Mouse (Mus musculus): ENCODE measurements around the gene Tsnax.

DNA sequence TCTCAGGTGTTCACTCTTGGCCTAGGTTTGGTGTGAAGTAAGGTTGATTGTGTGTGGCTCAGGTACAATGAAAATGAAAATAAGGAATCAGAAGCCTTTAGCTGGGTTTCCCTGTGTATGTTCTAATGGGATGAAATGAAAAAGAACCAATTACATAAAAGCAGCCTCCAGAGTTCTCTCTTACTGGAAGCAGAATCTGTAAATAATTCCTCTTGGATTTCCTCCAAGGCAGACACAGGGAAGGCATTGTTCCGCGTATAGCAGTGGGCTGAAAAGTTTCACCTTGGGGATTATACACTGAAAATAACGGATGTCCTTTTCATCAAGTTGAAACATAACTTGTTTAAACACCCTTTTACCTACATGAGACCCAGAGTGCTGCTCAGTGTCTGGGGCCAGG, 14.4 kb downstream of the Tsnax start:
- no peak for TF ChIP-seq HCFC1 (IDR thresholded peaks at IDR 0.05; ENCODE audit: borderline replicate concordance, insufficient read depth, low read length)
- TF ChIP-seq ZC3H11A (IDR thresholded peaks at IDR 0.05; ENCODE audit: borderline replicate concordance, low read depth, low read length): no peak
- no peak for TF ChIP-seq ZNF384 (IDR thresholded peaks at IDR 0.05; ENCODE audit: low read depth, low read length)
- TF ChIP-seq MAFK (IDR thresholded peaks at IDR 0.05; ENCODE audit: insufficient read depth, low read depth, low read length): no peak
- TF ChIP-seq CHD2 (IDR thresholded peaks at IDR 0.05; ENCODE audit: low read depth, low read length): no peak

Measured in ES-E14 (cell line).